Mouse (Mus musculus): ENCODE measurements at regions not wholly inside any gene's neighbourhood (a gene's known extent, or its start where the extent isn't known, plus 50 kb on each side); places are given as distances from the start of the nearest gene placed in this dataset.

DNA sequence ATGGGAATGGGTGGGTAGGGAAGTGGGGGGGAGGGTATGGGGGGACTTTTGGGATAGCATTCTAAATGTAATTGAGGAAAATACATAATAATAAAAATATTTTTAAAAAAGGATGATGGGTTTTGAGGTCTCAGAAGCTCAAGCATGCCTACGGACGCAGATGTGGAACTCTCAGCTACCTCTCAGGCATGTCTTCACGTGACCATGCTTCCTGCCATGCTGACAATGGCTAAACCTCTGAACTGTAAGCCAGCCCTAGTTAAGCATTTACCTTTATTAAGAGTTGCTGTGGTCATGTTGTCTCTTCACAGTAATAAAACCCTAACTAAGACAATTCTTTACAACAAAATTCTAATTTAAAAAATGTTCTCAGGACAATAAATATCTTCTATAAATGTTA, 80.0 kb downstream of the Tex36 start:
- TF ChIP-seq CTCF (IDR thresholded peaks at IDR 0.05 in 2 of 3, conservative IDR thresholded peaks at IDR 0.05 in 1 of 3; ENCODE audit: control insufficient read depth in 1 of 3, insufficient read depth in 1 of 3, low read depth in 2 of 3, low read length in 3 of 3, poor library complexity in 1 of 3, severe bottlenecking in 1 of 3): no peak
- TF ChIP-seq SMC3 (IDR thresholded peaks at IDR 0.05; ENCODE audit: low read depth, low read length): no peak
- TF ChIP-seq ZC3H11A (IDR thresholded peaks at IDR 0.05; ENCODE audit: low read depth, low read length): no peak
- no peak for TF ChIP-seq EP300 (IDR thresholded peaks at IDR 0.05; ENCODE audit: low read depth in 1 of 2, low read length in 2 of 2)
